In genomic region chr1:189867497-189867896, GRCm38 (mm10) we compare ENCODE assay signal across 9 mouse cellular contexts. TPM values are rescaled to one million over a fixed set of nuclear protein-coding genes. Genes with fewer than 3 reads are reported as not detected.
DNase-seq lines count a peak whose midpoint lies in the region; ATAC-seq lines count a peak whose summit lies in the region.
"Had no signal": no experiment of that assay in that cellular context is flagged by ENCODE, and none has a peak within 500 bp of the region (broad histone marks: within the 10 kb centered on the region; RNA-seq: fewer than 3 reads in every experiment).

No protein-coding gene starts in this region.

- peak overlapping the region; percentile 35; the same call in 1 of the 2 replicates for H3K9ac ChIP-seq in heart, embryonic 12.5 days
- no peak overlapping the region for H3K9ac ChIP-seq in stomach, embryonic 15.5 days
- H3K9ac ChIP-seq: hindbrain, embryonic 15.5 days had no signal

- peaks cover 39% of the 10 kb centered on the region for H3K4me1 ChIP-seq in heart, embryonic 12.5 days (replicated peaks)
- H3K4me1 ChIP-seq in stomach, embryonic 15.5 days = peaks cover 14% of the 10 kb centered on the region

- H3K4me3 ChIP-seq in heart, embryonic 12.5 days = 0 out of 2 replicates have a peak overlapping the region, but pooled peaks have one; percentile 3
- no peak overlapping the region for H3K4me3 ChIP-seq in stomach, embryonic 15.5 days (replicated peaks)
- H3K4me3 ChIP-seq: hindbrain, embryonic 15.5 days had no signal

- DNase-seq in ovary, adult 18-20 months (ENCODE audit: low spot score) = peak; percentile 76
- DNase-seq in ovary, postnatal 10 days (ENCODE audit: low spot score) = no peak
- DNase-seq in kidney, postnatal 36 days = peak; percentile 69 to 73
- DNase-seq in right cerebral cortex, adult 2 months (ENCODE audit: low spot score in 2 of 2) = no peak
- DNase-seq in thymus, adult 18-20 months = no peak

- H3K27ac ChIP-seq in heart, embryonic 12.5 days (ENCODE audit: poor library complexity, severe bottlenecking) = peak overlapping the region; percentile 96
- H3K27ac ChIP-seq in stomach, embryonic 15.5 days = peak overlapping the region; percentile 80
- H3K27ac ChIP-seq: hindbrain, embryonic 15.5 days had no signal

- ATAC-seq in heart, embryonic 12.5 days (ENCODE audit: insufficient number of reproducible peaks, low FRiP score) = peak; percentile 90
- ATAC-seq in stomach, embryonic 15.5 days (ENCODE audit: insufficient read depth, low FRiP score, low read depth) = peak; percentile 91
- ATAC-seq in activated CD4-positive, CD25-positive, alpha-beta regulatory T cell, adult 4 months = no peak

- H3K36me3 ChIP-seq in heart, embryonic 12.5 days = peaks cover 64% of the 10 kb centered on the region
- peaks cover 11% of the 10 kb centered on the region; the same call in 1 of the 2 replicates for H3K36me3 ChIP-seq in stomach, embryonic 15.5 days
- H3K36me3 ChIP-seq: hindbrain, embryonic 15.5 days had no signal

- H3K27me3 ChIP-seq in heart, embryonic 12.5 days (replicated peaks) = no peaks in the 10 kb centered on the region
- no peaks in the 10 kb centered on the region for H3K27me3 ChIP-seq in stomach, embryonic 15.5 days (replicated peaks)
- H3K27me3 ChIP-seq: hindbrain, embryonic 15.5 days had no signal

- H3K9me3 ChIP-seq in heart, embryonic 12.5 days (replicated peaks) = no peaks in the 10 kb centered on the region
- no peaks in the 10 kb centered on the region for H3K9me3 ChIP-seq in stomach, embryonic 15.5 days
- H3K9me3 ChIP-seq: hindbrain, embryonic 15.5 days had no signal

- peak overlapping the region; percentile 60 for H3K4me2 ChIP-seq in heart, embryonic 12.5 days
- peak overlapping the region; percentile 34; the same call in 1 of the 2 replicates for H3K4me2 ChIP-seq in stomach, embryonic 15.5 days
- H3K4me2 ChIP-seq: hindbrain, embryonic 15.5 days had no signal

- WGBS in heart, embryonic 12.5 days = 7% methylated on average over 9 of the region's 9 CpGs
- 25% methylated on average over 9 of the region's 9 CpGs for WGBS in stomach, embryonic 15.5 days

RNA-seq across cellular contexts. Expression of gene Smyd2, which starts 54.7 kb away (rescaled TPM):
- 172 and 177 TPM in 2 replicates for polyA plus RNA-seq in heart, embryonic 12.5 days (2016; fragmentation: Nextera tagmentation; extraction: Ambion mirVana)
- 93.1 and 102 TPM in 2 replicates for polyA plus RNA-seq in stomach, embryonic 15.5 days (2015; fragmentation: Nextera tagmentation; extraction: Ambion mirVana)
- 10 to 100 TPM in 1 of 2 experiments, 1 to 10 TPM in 1; 9.7 to 11.1 TPM for polyA plus RNA-seq in activated CD4-positive, CD25-positive, alpha-beta regulatory T cell, adult 4 months (2017; shearing (Covaris generic))

Comparison
In these comparisons a context has a peak if more than half of its experiments do, and no peak if none do; other contexts are left out.
1. DNase-seq: peak in ovary, adult 18-20 months (single experiment) and kidney, postnatal 36 days (2 of 2); none in ovary, postnatal 10 days (single experiment), right cerebral cortex, adult 2 months (0 of 2) and thymus, adult 18-20 months (0 of 2).